Mouse (Mus musculus) CH12.LX (cell line): ENCODE results near the gene R3hdm2.

Experiments used
- CTCF ChIP-seq, 2 experiments: IDR thresholded peaks in 1 of 2; conservative IDR thresholded peaks in 1 of 2; 2 replicates each; pipeline ENCODE4 v1.5.1; 2011 to 2012; ENCODE audit warnings: low read depth in 2 of 2, low read length in 2 of 2, improper control_type of control experiment in 1 of 2, inconsistent platforms in 1 of 2, mild to moderate bottlenecking in 1 of 2, moderate library complexity in 1 of 2
- EP300 ChIP-seq: IDR thresholded peaks from 2 replicates; pipeline ENCODE4 v1.6.1; 2011; ENCODE audit warnings: low read length, improper control_type of control experiment
- ETS1 ChIP-seq: conservative IDR thresholded peaks from 2 replicates; pipeline ENCODE4 v1.6.1; 2012; ENCODE audit warnings: low read depth, mild to moderate bottlenecking, inconsistent platforms, low read length, improper control_type of control experiment, moderate library complexity
- GABPA ChIP-seq: IDR thresholded peaks from 2 replicates; pipeline ENCODE4 v1.6.1; 2012; ENCODE audit warnings: low read depth, low read length, improper control_type of control experiment, inconsistent platforms; ENCODE audit not compliant: insufficient replicate concordance
- HCFC1 ChIP-seq: IDR thresholded peaks from 2 replicates; pipeline ENCODE4 v1.6.1; 2012; ENCODE audit warnings: low read depth, mild to moderate bottlenecking, inconsistent platforms, low read length, improper control_type of control experiment
- POLR2A ChIP-seq: IDR thresholded peaks from 2 replicates; pipeline ENCODE4 v1.6.1; 2011; ENCODE audit warnings: low read depth, mild to moderate bottlenecking, improper control_type of control experiment, low read length
- POLR2AphosphoS2 ChIP-seq: IDR thresholded peaks from 2 replicates; pipeline ENCODE4 v1.6.1; 2011; ENCODE audit warnings: low read depth, low read length, improper control_type of control experiment
- RAD21 ChIP-seq: IDR thresholded peaks from 2 replicates; pipeline ENCODE4 v1.6.1; 2011; ENCODE audit warnings: low read depth, mild to moderate bottlenecking, low read length, improper control_type of control experiment, moderate library complexity
- RCOR1 ChIP-seq: conservative IDR thresholded peaks from 2 replicates; pipeline ENCODE4 v1.6.1; 2012; ENCODE audit warnings: low read depth, mild to moderate bottlenecking, inconsistent platforms, low read length, improper control_type of control experiment
- USF1 ChIP-seq: IDR thresholded peaks from 2 replicates; pipeline ENCODE4 v1.6.1; 2014; ENCODE audit warnings: low read depth, mild to moderate bottlenecking, inconsistent platforms, low read length, improper control_type of control experiment
- USF2 ChIP-seq: conservative IDR thresholded peaks from 2 replicates; pipeline ENCODE4 v1.6.1; 2011; ENCODE audit warnings: low read depth, low read length, improper control_type of control experiment
- ZMIZ1 ChIP-seq: IDR thresholded peaks from 2 replicates; pipeline ENCODE4 v1.6.1; 2012; ENCODE audit warnings: low read depth, mild to moderate bottlenecking, inconsistent platforms, low read length, improper control_type of control experiment
- ZNF384 ChIP-seq: IDR thresholded peaks from 2 replicates; pipeline ENCODE4 v1.6.1; 2012; ENCODE audit warnings: low read depth, low read length, improper control_type of control experiment, inconsistent platforms

GRCm38 (mm10) chr10:127500042-127500441 lies 119.9 kb downstream of the R3hdm2 start:
- no peak for TF ChIP-seq ZNF384
- no peak for TF ChIP-seq POLR2A
- no peak for TF ChIP-seq CTCF (conservative IDR thresholded peaks at IDR 0.05 in 1 of 2, IDR thresholded peaks at IDR 0.05 in 1 of 2; ENCODE audit: low read depth in 2 of 2, low read length in 2 of 2)
- TF ChIP-seq RCOR1 = no peak
- no peak for TF ChIP-seq GABPA
- TF ChIP-seq RAD21 = no peak
- no peak for TF ChIP-seq HCFC1
- TF ChIP-seq USF1 = no peak
- TF ChIP-seq EP300 = no peak
- TF ChIP-seq ETS1 = no peak
- TF ChIP-seq USF2 = no peak
- TF ChIP-seq ZMIZ1 = no peak
- TF ChIP-seq POLR2AphosphoS2 = no peak
